Mouse (Mus musculus): ENCODE measurements around the gene Gm7879. TPM values are rescaled to one million over a fixed set of nuclear protein-coding genes. Genes with fewer than 3 reads are reported as not detected.
"Not testable (repeated sequence)": the region's sequence is repeated elsewhere in the genome, so short reads cannot be mapped to it uniquely, and the experiment has no call there.

Gm7879 gene
- not detected in 2 replicates for polyA plus RNA-seq (2014; fragmentation: Nextera tagmentation; extraction: Ambion mirVana)

DNA sequence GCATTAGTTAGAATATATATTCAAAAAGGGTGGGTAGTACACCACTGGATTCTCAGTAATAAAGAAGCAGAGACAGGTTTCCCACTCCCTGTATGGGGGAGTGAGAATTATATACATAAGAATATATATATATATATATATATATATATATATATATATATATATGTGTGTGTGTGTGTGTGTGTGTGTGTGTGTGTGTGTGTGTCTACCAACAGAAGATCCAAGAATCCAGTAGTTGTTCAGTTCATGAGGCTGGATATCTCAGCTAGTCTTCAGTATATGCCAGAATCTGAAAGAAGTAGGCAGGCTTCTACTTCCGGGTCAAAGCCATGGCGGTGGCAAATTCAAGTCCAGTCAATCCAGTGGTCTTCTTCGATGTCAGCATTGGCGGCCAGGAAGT is at the start of gene Gm7879:
Gene Gm7879 (plus strand): TSS at position 301 of the 400 bp plus-strand sequence.
- H3K36me3 ChIP-seq (ENCODE audit: control insufficient read depth, insufficient read depth, low read length); H3K9me3 ChIP-seq (replicated peaks; ENCODE audit: control insufficient read depth, low read length); H3K9ac ChIP-seq (ENCODE audit: low read depth, low read length); H3K27ac ChIP-seq (ENCODE audit: low read depth, low read length); H3K27me3 ChIP-seq (ENCODE audit: control insufficient read depth, insufficient read depth, low read length); H3K4me3 ChIP-seq (ENCODE audit: low read depth, low read length); ATAC-seq (replicated peaks; ENCODE audit: insufficient number of reproducible peaks, low FRiP score, low TSS enrichment); H3K4me2 ChIP-seq; H3K4me1 ChIP-seq (ENCODE audit: control insufficient read depth, insufficient read depth, low read length): not testable (repeated sequence)
- WGBS (ENCODE audit: insufficient replicate concordance): 90% methylated on average over 4 of the region's 4 CpGs

DNA sequence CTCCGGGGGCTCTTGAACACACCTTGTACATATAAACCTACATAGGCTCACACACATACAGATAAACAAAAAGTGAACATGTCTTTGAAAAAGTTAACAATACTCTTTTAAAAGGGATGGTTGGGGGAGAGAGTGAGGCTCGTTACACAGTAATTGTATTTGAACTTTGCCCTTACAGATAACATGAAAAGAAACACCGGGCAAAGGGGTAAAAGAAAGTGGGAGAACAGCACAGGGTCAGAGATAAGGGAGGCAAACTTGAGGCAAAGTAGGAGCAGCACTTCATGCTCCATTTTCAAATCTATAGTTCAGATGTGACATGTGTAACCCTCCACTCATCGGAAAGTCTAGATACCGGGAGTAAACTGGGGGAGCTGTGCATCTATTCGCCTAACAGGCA is 49.3 kb upstream of the Gm7879 start:
- ATAC-seq (replicated peaks; ENCODE audit: insufficient number of reproducible peaks, low FRiP score, low TSS enrichment): no peak
- Histone ChIP-seq H3K4me1 (ENCODE audit: control insufficient read depth, insufficient read depth, low read length) (peaks cover 6% of the 10 kb centered on the region; the same call in 1 of the 2 replicates), H3K27me3 (ENCODE audit: control insufficient read depth, insufficient read depth, low read length) (no peaks in the 10 kb centered on the region; the same call in 1 of the 2 replicates), H3K9me3 (replicated peaks; ENCODE audit: control insufficient read depth, low read length) (no peaks in the 10 kb centered on the region), H3K4me2 (no peak overlapping the region), H3K9ac (ENCODE audit: low read depth, low read length) (no peak overlapping the region), H3K4me3 (ENCODE audit: low read depth, low read length) (no peak overlapping the region), H3K27ac (ENCODE audit: low read depth, low read length) (no peak overlapping the region), H3K36me3 (ENCODE audit: control insufficient read depth, insufficient read depth, low read length) (no peaks in the 10 kb centered on the region)
- 51% methylated on average over 6 of the region's 6 CpGs for WGBS (ENCODE audit: insufficient replicate concordance)

DNA sequence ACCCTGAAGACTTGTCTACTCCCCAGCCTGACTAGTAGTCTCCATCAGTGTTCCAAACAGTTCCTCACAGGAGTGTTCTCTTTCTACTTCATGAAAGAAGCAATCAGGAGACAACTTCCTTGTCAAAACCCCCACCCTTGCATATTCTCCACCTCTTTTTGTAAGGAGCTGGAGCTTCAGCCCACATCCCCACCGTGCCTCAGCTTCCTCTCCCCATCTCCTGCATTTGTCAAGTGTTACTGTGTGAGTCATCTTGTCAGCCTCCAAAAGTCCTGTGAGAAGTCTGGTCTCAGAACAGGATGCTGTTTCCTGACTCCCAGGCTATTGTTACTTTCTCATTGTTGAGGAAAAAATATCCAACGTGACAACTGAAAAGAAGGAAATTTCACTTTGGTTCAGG is 47.6 kb upstream of the Gm7879 start:
- ATAC-seq (replicated peaks; ENCODE audit: insufficient number of reproducible peaks, low FRiP score, low TSS enrichment): no peak
- WGBS (ENCODE audit: insufficient replicate concordance): 31% methylated on average over 2 of the region's 2 CpGs
- H3K27ac ChIP-seq (ENCODE audit: low read depth, low read length): no peak overlapping the region
- peaks cover 2% of the 10 kb centered on the region; the same call in 1 of the 2 replicates for H3K4me1 ChIP-seq (ENCODE audit: control insufficient read depth, insufficient read depth, low read length)
- H3K4me3 ChIP-seq (ENCODE audit: low read depth, low read length): no peak overlapping the region
- no peaks in the 10 kb centered on the region for H3K36me3 ChIP-seq (ENCODE audit: control insufficient read depth, insufficient read depth, low read length)
- no peak overlapping the region for H3K4me2 ChIP-seq
- H3K27me3 ChIP-seq (ENCODE audit: control insufficient read depth, insufficient read depth, low read length): no peaks in the 10 kb centered on the region; the same call in 1 of the 2 replicates
- no peak overlapping the region for H3K9ac ChIP-seq (ENCODE audit: low read depth, low read length)
- no peaks in the 10 kb centered on the region for H3K9me3 ChIP-seq (replicated peaks; ENCODE audit: control insufficient read depth, low read length)

DNA sequence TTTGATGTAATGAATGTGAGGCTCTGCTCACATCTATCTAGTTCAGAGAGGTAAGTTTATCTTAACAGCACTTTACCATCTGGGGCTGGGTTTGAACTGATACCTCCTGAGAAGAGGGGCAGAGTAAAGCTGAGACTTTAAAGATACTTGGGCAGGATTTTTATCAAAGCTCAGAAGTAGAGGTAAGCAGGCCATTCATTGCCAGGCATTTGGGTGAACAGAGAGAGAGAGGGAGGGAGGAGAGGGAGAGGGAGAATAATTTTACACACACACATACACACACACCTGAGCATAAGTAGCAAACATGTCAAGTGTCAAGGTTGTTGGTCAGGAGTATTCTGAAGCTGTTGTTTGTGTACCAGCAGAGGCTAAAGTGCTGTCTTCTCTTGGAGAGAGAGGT is 44.7 kb upstream of the Gm7879 start, which contains the start of gene Cd38:
Gene Cd38 (plus strand): TSS at position 301 of the 400 bp plus-strand sequence.
- Histone ChIP-seq H3K4me2 (peak within 1 kb of the TSS; percentile 90), H3K9me3 (replicated peaks; ENCODE audit: control insufficient read depth, low read length) (no peaks in the 10 kb centered on the region), H3K4me3 (ENCODE audit: low read depth, low read length) (peak within 1 kb of the TSS; percentile 58), H3K9ac (ENCODE audit: low read depth, low read length) (peak within 1 kb of the TSS; percentile 75), H3K4me1 (ENCODE audit: control insufficient read depth, insufficient read depth, low read length) (peaks cover 2% of the 10 kb centered on the region; the same call in 1 of the 2 replicates), H3K36me3 (ENCODE audit: control insufficient read depth, insufficient read depth, low read length) (no peaks in the 10 kb centered on the region), H3K27me3 (ENCODE audit: control insufficient read depth, insufficient read depth, low read length) (no peaks in the 10 kb centered on the region; the same call in 1 of the 2 replicates), H3K27ac (ENCODE audit: low read depth, low read length) (peak within 1 kb of the TSS; percentile 78)
- ATAC-seq (replicated peaks; ENCODE audit: insufficient number of reproducible peaks, low FRiP score, low TSS enrichment): peak; percentile 11; the same call in 1 of the 2 replicates

DNA sequence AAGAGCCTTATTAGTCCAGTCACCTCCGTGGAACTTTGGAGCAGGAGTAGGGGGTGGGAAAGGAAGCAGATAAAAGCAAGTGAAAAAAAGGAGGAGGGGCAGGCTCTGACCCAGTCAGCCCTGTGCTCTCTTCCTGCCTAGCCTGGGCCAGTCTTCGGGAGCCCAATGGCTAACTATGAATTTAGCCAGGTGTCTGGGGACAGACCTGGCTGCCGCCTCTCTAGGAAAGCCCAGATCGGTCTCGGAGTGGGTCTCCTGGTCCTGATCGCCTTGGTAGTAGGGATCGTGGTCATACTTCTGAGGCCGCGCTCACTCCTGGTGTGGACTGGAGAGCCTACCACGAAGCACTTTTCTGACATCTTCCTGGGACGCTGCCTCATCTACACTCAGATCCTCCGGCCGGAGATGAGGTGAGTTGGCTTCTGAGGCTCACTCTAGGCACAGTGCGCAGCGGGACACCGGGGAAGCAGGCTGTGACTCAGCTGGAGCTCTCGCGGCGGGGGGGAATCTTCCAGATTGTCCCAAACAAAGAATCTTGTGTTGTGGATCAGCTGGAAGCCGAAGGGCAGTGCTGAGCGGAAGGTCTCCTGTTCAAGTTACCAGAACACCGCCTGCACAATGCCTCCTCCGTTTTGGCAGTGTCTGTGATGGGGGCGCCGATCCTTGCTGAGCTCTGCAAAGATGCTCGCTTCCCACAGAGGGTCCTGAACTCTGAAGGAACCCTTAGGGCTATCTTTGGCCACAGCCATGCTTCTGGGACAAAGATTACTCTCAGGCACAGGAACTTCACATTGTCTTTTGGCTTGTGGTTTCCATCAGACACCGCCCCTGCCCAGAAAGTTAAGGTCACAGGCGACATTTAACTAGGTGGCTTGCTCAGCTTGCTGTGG is 44.0 kb upstream of the Gm7879 start:
- under 1% methylated on average over 28 of the region's 28 CpGs for WGBS (ENCODE audit: insufficient replicate concordance)
- H3K9me3 ChIP-seq (replicated peaks; ENCODE audit: control insufficient read depth, low read length): no peaks in the 10 kb centered on the region

DNA sequence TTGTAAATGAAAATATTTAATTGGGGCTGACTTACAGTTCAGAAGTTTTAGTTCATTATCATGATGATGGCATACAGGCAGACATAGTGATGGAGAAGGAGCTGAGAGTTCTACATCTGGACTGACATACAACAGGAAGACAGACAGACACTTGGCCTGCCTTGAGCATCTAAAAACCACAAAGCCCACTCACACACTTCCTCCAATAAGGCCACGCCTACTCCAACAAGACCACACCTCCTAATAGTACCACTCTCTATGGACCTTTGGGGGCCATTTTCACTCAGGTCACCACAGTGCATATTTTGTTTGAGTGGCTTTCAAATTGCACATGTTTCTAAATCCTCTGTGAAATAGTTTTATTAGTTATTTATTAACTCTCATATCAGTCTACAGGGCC is 41.1 kb upstream of the Gm7879 start:
- 48% methylated on average over 1 of the region's 1 CpGs for WGBS (ENCODE audit: insufficient replicate concordance)
- no peaks in the 10 kb centered on the region for H3K27me3 ChIP-seq (ENCODE audit: control insufficient read depth, insufficient read depth, low read length)
- H3K9me3 ChIP-seq (replicated peaks; ENCODE audit: control insufficient read depth, low read length): no peaks in the 10 kb centered on the region
- peaks cover 2% of the 10 kb centered on the region; the same call in 1 of the 2 replicates for H3K4me1 ChIP-seq (ENCODE audit: control insufficient read depth, insufficient read depth, low read length)
- no peak overlapping the region for H3K4me3 ChIP-seq (ENCODE audit: low read depth, low read length)
- H3K9ac ChIP-seq (ENCODE audit: low read depth, low read length): no peak overlapping the region
- no peak for ATAC-seq (replicated peaks; ENCODE audit: insufficient number of reproducible peaks, low FRiP score, low TSS enrichment)
- no peaks in the 10 kb centered on the region for H3K36me3 ChIP-seq (ENCODE audit: control insufficient read depth, insufficient read depth, low read length)
- H3K4me2 ChIP-seq: no peak overlapping the region
- no peak overlapping the region for H3K27ac ChIP-seq (ENCODE audit: low read depth, low read length)

More for the DNA sequence above, 44.0 kb upstream of the Gm7879 start:
- Histone ChIP-seq H3K36me3 (ENCODE audit: control insufficient read depth, insufficient read depth, low read length) (no peaks in the 10 kb centered on the region), H3K4me1 (ENCODE audit: control insufficient read depth, insufficient read depth, low read length) (peaks cover 2% of the 10 kb centered on the region; the same call in 1 of the 2 replicates), H3K27ac (ENCODE audit: low read depth, low read length) (peak overlapping the region; percentile 78), H3K4me3 (ENCODE audit: low read depth, low read length) (peak overlapping the region; percentile 58), H3K9ac (ENCODE audit: low read depth, low read length) (peak overlapping the region; percentile 75), H3K27me3 (ENCODE audit: control insufficient read depth, insufficient read depth, low read length) (no peaks in the 10 kb centered on the region; the same call in 1 of the 2 replicates), H3K4me2 (peak overlapping the region; percentile 90)
- ATAC-seq (replicated peaks; ENCODE audit: insufficient number of reproducible peaks, low FRiP score, low TSS enrichment): peak; percentile 62

DNA sequence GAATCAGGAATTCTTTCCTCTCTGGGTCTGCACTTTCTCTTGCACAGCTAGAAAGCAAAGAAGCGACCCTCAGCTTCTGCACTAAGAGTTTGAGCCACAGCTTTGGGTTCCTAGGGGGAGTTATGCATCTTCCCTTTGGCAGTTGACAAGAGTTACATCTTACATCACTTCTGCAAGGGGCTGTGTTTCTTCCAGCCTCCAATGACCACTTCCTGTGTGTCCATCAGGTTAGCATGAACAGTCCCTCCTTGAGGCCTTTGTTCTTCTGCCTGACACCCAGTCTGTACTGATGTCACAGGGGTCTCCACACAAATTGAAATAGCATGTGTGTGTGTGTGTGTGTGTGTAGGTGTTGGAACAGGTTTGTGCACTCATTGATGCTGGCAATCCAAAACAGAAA is 40.3 kb upstream of the Gm7879 start:
- no peak for ATAC-seq (replicated peaks; ENCODE audit: insufficient number of reproducible peaks, low FRiP score, low TSS enrichment)
- no peaks in the 10 kb centered on the region for H3K9me3 ChIP-seq (replicated peaks; ENCODE audit: control insufficient read depth, low read length)
- 62% methylated on average over 1 of the region's 1 CpGs for WGBS (ENCODE audit: insufficient replicate concordance)

DNA sequence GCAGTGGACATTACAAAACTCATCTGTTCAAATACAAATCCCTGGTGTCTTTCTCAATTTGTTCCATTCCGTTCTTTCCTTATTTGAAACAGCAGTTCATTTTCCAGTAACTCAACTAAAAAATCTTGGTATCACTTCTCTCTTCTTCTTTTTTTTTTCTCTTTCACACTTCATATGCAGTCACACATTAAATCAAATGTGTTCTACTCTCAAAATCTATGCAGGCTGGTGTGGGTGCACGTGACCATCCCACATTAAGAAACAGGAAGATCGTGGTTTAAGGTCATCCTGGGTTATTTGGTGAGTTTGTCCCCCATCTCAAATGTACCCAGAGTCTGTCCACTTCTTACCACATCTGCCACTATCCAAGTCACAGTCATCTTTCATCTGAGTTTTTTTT is 30.9 kb upstream of the Gm7879 start:
- Histone ChIP-seq H3K27ac (ENCODE audit: low read depth, low read length) (no peak overlapping the region), H3K4me1 (ENCODE audit: control insufficient read depth, insufficient read depth, low read length) (no peaks in the 10 kb centered on the region), H3K36me3 (ENCODE audit: control insufficient read depth, insufficient read depth, low read length) (no peaks in the 10 kb centered on the region), H3K9ac (ENCODE audit: low read depth, low read length) (no peak overlapping the region), H3K4me3 (ENCODE audit: low read depth, low read length) (no peak overlapping the region), H3K9me3 (replicated peaks; ENCODE audit: control insufficient read depth, low read length) (no peaks in the 10 kb centered on the region), H3K4me2 (no peak overlapping the region), H3K27me3 (ENCODE audit: control insufficient read depth, insufficient read depth, low read length) (no peaks in the 10 kb centered on the region)
- no peak for ATAC-seq (replicated peaks; ENCODE audit: insufficient number of reproducible peaks, low FRiP score, low TSS enrichment)
- WGBS (ENCODE audit: insufficient replicate concordance): 81% methylated on average over 3 of the region's 3 CpGs

More for the DNA sequence above, 40.3 kb upstream of the Gm7879 start:
- Histone ChIP-seq H3K4me3 (ENCODE audit: low read depth, low read length) (no peak overlapping the region), H3K9ac (ENCODE audit: low read depth, low read length) (no peak overlapping the region), H3K27me3 (ENCODE audit: control insufficient read depth, insufficient read depth, low read length) (no peaks in the 10 kb centered on the region), H3K4me2 (no peak overlapping the region), H3K36me3 (ENCODE audit: control insufficient read depth, insufficient read depth, low read length) (no peaks in the 10 kb centered on the region), H3K4me1 (ENCODE audit: control insufficient read depth, insufficient read depth, low read length) (peaks cover 2% of the 10 kb centered on the region; the same call in 1 of the 2 replicates), H3K27ac (ENCODE audit: low read depth, low read length) (no peak overlapping the region)
